Mouse (Mus musculus) midbrain, embryonic 10.5 days (tissue): ENCODE results near the gene Prrxl1. TPM values are rescaled to one million over a fixed set of nuclear protein-coding genes. Genes with fewer than 3 reads are reported as not detected.

ENCODE experiments used
- DNase-seq: peaks from one replicate; pipeline ENCODE4 v3.0.0-alpha.2; 2017; ENCODE audit warnings: low spot score
- H3K27ac ChIP-seq: fragments of 300-500 bp; sonication (generic); replicated peaks from 2 replicates; pipeline ENCODE4 v1.5.1; 2016; ENCODE audit warnings: mild to moderate bottlenecking
- H3K27me3 ChIP-seq: fragments of 300-500 bp; sonication (generic); 2 replicates; pipeline ENCODE4 v1.6.1; 2016; ENCODE audit warnings: low read depth, mild to moderate bottlenecking; ENCODE audit not compliant: poor library complexity, severe bottlenecking
- H3K36me3 ChIP-seq: fragments of 300-500 bp; sonication (generic); 2 replicates; pipeline ENCODE4 v1.6.1; 2016; ENCODE audit warnings: mild to moderate bottlenecking, moderate library complexity
- H3K4me1 ChIP-seq: fragments of 300-500 bp; sonication (generic); 2 replicates; pipeline ENCODE4 v1.6.1; 2016
- H3K4me3 ChIP-seq: fragments of 300-500 bp; sonication (generic); 2 replicates; pipeline ENCODE4 v1.5.1; 2016; ENCODE audit warnings: mild to moderate bottlenecking, moderate library complexity
- H3K9me3 ChIP-seq: fragments of 300-500 bp; sonication (generic); replicated peaks from 2 replicates; pipeline ENCODE4 v1.6.1; 2016; ENCODE audit warnings: mild to moderate bottlenecking
- WGBS: fragments of 180-500 bp; shearing (Covaris S2); methylation state at CpG from one replicate; pipeline ENCODE4 v1.1.7; 2016; 5-methylcytosine and 5-hydroxymethylcytosine counted together
- polyA plus RNA-seq: library from polyadenylated mRNA; unstranded; fragments of >200 nt; fragmentation: Nextera tagmentation; extraction: Ambion mirVana; gene quantifications from 2 replicates; pipeline ENCODE4 v1.2.1, GENCODE M21; 2016

Gene Prrxl1
- polyA plus RNA-seq, 1 experiment from 2014 or later = 6.0 TPM

DNA sequence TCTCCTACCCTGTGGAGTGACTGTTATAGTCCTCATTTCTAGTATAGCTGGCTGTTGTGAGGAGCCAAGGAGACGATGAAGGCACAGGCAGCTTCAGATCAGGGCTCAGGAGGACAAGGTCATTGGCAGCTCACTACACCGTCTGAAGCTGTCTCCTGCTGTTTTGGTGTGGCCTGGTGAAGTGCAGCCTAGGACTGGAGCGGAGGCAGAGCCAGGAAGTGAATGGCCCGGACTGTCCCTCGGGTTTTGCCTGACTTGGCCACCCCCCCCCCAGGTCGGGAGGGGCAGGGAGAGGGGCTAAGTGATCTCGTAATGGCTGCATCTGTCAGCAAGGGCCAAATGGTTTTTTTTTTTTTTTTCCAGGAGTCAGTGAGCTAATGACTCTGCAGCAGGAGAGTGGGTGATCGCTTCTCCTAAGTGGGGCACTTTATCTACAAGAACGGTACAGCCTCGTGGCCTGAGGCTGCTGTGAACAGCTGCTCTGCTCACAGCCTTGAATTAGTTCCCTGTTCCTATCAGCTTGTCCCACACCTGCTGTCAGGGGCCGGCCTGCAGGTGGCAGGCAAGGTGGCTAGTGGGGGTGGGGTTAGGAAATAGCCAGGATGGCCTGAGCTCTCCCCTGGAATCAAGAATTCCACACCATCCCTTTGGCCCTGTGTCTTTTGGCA is 34.9 kb downstream of the Prrxl1 start:
- Histone ChIP-seq H3K36me3 (no peaks in the 10 kb centered on the region), H3K27me3 (no peaks in the 10 kb centered on the region), H3K4me1 (no peaks in the 10 kb centered on the region), H3K9me3 (no peaks in the 10 kb centered on the region), H3K4me3 (no peak overlapping the region), H3K27ac (no peak overlapping the region)
- no peak for DNase-seq
- 49% methylated on average over 11 of the region's 11 CpGs for WGBS

DNA sequence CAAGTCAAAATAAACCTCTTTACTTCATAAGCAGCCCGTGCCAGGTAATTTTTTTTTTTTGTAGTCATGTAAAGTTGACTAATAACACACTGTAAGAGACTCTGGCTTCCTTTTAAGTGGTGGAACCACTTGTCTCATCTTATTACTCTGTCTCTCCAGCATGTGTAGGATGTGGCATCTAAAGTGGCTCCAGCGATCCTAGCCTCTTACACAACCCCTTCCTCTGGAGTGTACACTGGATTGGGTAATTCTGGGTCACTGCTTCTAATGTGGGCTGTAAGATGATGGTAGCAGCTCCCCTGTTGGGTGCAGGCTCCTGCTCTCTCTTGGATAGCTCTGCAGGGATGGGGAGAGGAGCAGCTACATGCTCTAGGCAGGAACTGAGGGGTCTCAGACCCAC is 39.3 kb downstream of the Prrxl1 start:
- no peak for DNase-seq
- no peaks in the 10 kb centered on the region for H3K4me1 ChIP-seq
- H3K27ac ChIP-seq = no peak overlapping the region
- H3K27me3 ChIP-seq = no peaks in the 10 kb centered on the region
- H3K36me3 ChIP-seq = no peaks in the 10 kb centered on the region
- no peaks in the 10 kb centered on the region for H3K9me3 ChIP-seq
- 85% methylated on average over 2 of the region's 2 CpGs for WGBS
- H3K4me3 ChIP-seq = no peak overlapping the region

DNA sequence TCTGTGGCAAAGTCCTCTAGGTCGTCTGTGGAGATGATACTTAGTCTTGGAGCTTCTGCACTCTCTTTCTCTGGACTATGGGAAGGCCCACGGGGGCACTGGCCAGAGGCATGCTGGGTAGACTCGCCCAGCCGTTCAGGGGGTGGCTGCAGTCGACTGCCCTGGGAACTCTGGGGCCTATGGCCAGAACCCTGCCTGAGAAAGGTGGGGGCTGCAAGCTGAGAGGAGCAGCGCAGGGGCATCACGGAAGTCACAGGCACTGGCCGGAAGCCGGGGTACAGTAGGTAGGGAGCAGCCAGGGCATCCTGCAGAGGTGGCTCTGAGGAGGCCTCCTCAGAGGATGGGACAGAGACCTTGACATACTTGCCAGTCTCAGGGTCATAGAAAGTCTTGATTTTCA is 60.6 kb downstream of the Prrxl1 start:
- Histone ChIP-seq H3K27ac (no peak overlapping the region), H3K4me3 (no peak overlapping the region), H3K36me3 (no peaks in the 10 kb centered on the region), H3K27me3 (0 out of 2 replicates have a peak, but pooled peaks cover 4% of the 10 kb centered on the region), H3K9me3 (no peaks in the 10 kb centered on the region), H3K4me1 (peaks cover 4% of the 10 kb centered on the region; the same call in 1 of the 2 replicates)
- DNase-seq = no peak
- WGBS = 83% methylated on average over 9 of the region's 9 CpGs

DNA sequence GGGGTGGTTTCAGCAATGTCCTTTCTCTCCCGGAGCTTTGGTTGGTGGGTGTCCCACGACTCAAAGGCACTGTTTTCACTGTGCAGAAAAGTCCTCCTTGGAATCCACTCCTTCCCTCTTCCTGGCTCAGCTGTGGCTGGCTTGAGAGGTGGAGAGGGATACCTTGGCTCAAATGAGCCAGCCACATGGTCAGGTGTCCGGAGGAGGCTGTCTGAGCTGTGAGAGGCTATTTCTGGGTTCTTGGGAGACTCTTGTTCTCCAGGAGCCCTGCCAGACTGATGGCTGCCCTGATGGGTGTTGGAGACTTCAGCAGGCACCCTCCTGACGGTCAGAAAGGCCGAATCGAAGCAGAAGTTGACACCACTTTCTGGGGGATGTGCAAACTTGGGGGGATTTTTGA is 63.9 kb downstream of the Prrxl1 start:
- peaks cover 4% of the 10 kb centered on the region; the same call in 1 of the 2 replicates for H3K4me1 ChIP-seq
- H3K27ac ChIP-seq = no peak overlapping the region
- 84% methylated on average over 6 of the region's 6 CpGs for WGBS
- H3K4me3 ChIP-seq = no peak overlapping the region
- H3K27me3 ChIP-seq = 0 out of 2 replicates have a peak, but pooled peaks cover 4% of the 10 kb centered on the region
- H3K36me3 ChIP-seq = no peaks in the 10 kb centered on the region
- H3K9me3 ChIP-seq = no peaks in the 10 kb centered on the region
- DNase-seq = no peak

DNA sequence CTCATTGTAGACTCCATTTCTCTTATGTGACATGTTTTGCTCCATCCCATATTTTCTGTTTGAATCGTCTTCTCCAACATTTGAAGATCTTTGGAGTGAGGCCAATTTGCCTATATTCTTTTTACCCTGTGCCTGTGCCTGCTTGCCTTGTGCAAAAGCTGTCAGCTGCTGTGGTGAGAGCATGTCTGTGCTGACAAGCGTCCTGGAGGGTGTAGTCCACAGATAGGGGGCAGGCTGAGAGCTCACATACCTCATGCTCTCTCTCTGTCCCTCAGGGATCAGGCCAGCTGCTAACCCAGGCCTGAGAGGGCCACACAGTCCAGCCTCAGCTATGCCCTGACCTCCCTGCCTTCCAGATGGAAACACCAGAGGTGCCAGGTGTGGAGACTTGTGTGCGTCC is 74.0 kb downstream of the Prrxl1 start:
- no peaks in the 10 kb centered on the region for H3K9me3 ChIP-seq
- no peak overlapping the region for H3K27ac ChIP-seq
- no peaks in the 10 kb centered on the region for H3K27me3 ChIP-seq
- WGBS = 62% methylated on average over 3 of the region's 3 CpGs
- no peaks in the 10 kb centered on the region for H3K36me3 ChIP-seq
- no peak for DNase-seq
- H3K4me1 ChIP-seq = peaks cover 5% of the 10 kb centered on the region; the same call in 1 of the 2 replicates
- H3K4me3 ChIP-seq = no peak overlapping the region

DNA sequence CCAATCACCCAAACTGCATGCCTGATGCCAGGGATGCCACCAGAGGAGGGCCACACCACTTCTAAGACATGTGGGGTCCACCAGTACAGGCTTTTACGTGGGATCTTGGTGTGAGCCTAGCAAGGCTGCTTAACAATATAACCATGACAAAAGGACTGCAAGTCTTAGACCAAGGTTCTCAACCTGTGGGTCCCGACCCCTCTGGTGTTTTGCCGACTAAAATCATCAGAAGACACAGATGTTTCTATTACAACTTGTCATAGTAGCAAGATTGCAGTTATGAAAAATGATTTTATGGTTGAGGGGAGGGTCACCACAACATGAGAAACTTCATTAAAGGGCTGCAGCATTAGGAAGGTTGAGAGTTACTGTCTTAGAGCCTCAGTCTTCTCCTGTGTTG is 79.4 kb downstream of the Prrxl1 start:
- H3K27me3 ChIP-seq = no peaks in the 10 kb centered on the region
- H3K4me3 ChIP-seq = no peak overlapping the region
- H3K9me3 ChIP-seq = no peaks in the 10 kb centered on the region
- DNase-seq = no peak
- no peaks in the 10 kb centered on the region for H3K36me3 ChIP-seq
- 74% methylated on average over 3 of the region's 3 CpGs for WGBS
- peaks cover 8% of the 10 kb centered on the region for H3K4me1 ChIP-seq
- no peak overlapping the region for H3K27ac ChIP-seq

DNA sequence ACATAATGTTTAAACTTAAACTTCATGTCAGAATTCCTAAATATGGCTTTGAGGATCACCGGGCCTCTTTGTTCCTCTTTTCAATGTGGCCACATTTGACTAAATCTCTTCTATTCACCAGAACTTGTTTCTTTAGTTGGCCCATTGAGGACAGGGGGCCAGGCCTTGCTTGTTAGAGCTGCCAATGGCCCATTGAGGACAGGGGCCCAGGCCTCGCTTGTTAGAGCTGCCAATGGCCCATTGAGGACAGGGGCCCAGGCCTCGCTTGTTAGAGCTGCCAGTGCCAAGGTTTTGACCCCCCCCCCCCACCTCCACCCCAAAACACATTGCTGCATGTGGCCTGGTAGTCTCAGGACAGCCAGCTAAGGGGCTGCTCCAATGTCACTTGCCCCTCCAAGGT is 82.4 kb downstream of the Prrxl1 start:
- no peak overlapping the region for H3K4me3 ChIP-seq
- no peaks in the 10 kb centered on the region; the same call in 1 of the 2 replicates for H3K27me3 ChIP-seq
- H3K4me1 ChIP-seq = peaks cover 12% of the 10 kb centered on the region
- DNase-seq = no peak
- H3K36me3 ChIP-seq = no peaks in the 10 kb centered on the region
- no peaks in the 10 kb centered on the region for H3K9me3 ChIP-seq
- WGBS = 72% methylated on average over 3 of the region's 3 CpGs
- H3K27ac ChIP-seq = no peak overlapping the region

DNA sequence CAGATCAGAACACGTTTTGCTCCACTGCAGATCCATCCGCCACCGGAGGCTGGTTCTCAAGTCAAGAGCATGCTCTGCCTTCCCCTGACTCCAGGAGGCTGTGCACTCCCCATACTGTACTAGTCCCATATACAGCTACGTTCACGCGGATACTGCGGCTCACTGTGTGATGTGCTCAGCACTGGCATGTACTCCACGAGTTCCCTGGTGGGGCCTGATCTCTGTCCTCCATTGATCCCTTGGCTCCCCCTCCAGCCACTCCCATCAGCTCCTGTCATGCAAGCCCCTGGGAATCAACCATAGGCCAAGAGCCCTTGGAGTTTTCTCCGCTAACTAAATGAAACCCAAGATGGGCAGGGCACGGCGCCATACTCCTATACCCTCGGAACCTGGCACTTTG is 83.3 kb downstream of the Prrxl1 start:
- peaks cover 12% of the 10 kb centered on the region for H3K4me1 ChIP-seq
- WGBS = 91% methylated on average over 12 of the region's 12 CpGs
- no peak overlapping the region for H3K27ac ChIP-seq
- H3K36me3 ChIP-seq = no peaks in the 10 kb centered on the region
- no peak overlapping the region for H3K4me3 ChIP-seq
- no peaks in the 10 kb centered on the region for H3K9me3 ChIP-seq
- no peaks in the 10 kb centered on the region; the same call in 1 of the 2 replicates for H3K27me3 ChIP-seq
- no peak for DNase-seq

DNA sequence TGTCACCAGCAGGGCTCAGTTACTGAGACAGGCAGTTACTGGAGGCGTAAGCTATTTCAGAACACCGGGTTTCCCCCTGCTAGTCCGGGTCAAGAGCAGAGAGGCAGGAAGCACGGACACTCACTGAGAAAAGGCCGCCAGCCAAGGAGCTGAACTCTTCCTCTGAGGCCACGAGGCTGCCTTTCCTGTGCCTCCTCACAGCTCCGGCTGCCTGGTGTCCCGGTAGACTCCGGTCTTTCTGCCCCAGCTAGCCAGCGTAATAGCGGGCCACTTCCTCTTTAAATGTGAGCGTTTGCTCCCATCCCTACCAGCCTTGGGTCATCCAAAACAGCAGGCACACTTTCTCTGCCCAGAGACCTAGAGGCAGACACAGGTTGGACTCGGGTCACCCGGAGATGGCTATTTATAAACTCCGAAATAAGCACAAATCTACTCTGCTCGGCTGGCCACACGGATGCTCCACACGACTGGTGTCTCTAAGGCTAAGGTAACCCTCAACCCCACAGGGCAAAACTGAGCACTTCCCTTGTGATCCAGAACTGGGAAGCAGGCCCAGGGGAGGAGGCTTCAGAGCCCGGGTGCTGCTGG is 84.1 kb downstream of the Prrxl1 start:
- Histone ChIP-seq H3K27ac (0 out of 2 replicates have a peak overlapping the region, but pooled peaks have one; percentile 38), H3K4me3 (no peak overlapping the region), H3K4me1 (peaks cover 12% of the 10 kb centered on the region), H3K36me3 (no peaks in the 10 kb centered on the region), H3K27me3 (no peaks in the 10 kb centered on the region; the same call in 1 of the 2 replicates), H3K9me3 (no peaks in the 10 kb centered on the region)
- no peak for DNase-seq
- 60% methylated on average over 19 of the region's 19 CpGs for WGBS

DNA sequence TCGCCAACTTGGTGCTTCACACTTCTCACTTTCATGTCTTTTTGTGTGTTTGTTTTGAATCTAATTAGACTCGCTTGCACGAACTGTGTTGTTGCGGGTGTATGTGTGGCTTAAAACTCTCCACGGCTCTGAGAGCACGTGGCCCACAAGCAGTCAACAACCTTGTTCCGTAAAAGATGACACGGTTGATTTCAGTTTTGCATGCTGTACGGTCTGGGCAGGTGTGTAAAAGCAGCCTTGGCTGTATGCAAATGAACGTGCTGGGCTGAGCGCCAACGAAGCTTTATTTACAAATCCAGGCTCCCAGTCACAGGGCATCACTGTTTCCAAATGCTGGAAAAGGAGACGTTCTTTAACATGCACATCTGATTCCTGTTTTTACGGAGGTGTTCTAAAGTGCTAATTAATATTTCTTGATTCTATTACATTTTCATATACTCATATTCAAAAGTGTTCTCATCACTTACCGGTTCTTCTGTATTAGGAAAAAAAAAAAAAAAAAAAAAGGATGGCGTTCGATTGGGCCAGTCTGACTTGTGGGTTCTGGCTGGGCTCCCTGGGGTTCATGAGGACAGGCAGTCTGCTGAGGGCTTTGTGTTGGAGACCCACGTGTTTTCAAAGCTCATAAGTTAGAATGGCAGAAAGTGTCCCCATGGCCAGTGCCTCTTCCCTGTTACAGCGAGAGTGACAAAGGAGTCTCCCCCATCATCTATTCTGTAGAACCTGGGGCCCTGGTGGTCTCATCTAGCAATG is 85.0 kb downstream of the Prrxl1 start:
- Histone ChIP-seq H3K27me3 (no peaks in the 10 kb centered on the region; the same call in 1 of the 2 replicates), H3K27ac (no peak overlapping the region), H3K36me3 (no peaks in the 10 kb centered on the region), H3K4me1 (peaks cover 12% of the 10 kb centered on the region), H3K9me3 (no peaks in the 10 kb centered on the region), H3K4me3 (no peak overlapping the region)
- DNase-seq = no peak
- WGBS = 72% methylated on average over 19 of the region's 19 CpGs

DNA sequence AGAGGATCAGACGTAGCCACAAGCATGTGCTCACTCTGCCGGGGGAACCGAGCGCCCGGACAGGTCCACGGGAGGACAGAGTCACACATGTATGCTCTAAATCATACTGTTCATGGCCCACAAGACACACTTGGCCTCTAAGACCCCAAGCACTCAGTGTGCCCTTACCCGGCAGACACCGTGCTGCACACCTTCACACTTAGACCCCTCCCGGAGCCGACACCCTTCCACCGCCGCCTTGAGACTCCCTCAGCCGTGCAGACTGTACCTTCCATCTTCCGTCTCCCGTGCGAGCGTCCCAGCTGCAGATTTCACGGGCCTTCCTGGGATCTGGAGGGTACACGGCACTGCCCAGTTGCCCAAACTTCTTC is 85.5 kb downstream of the Prrxl1 start:
- H3K27ac ChIP-seq = no peak overlapping the region
- whole genome bisulfite sequencing = 83% methylated on average over 19 of the region's 19 CpGs

DNA sequence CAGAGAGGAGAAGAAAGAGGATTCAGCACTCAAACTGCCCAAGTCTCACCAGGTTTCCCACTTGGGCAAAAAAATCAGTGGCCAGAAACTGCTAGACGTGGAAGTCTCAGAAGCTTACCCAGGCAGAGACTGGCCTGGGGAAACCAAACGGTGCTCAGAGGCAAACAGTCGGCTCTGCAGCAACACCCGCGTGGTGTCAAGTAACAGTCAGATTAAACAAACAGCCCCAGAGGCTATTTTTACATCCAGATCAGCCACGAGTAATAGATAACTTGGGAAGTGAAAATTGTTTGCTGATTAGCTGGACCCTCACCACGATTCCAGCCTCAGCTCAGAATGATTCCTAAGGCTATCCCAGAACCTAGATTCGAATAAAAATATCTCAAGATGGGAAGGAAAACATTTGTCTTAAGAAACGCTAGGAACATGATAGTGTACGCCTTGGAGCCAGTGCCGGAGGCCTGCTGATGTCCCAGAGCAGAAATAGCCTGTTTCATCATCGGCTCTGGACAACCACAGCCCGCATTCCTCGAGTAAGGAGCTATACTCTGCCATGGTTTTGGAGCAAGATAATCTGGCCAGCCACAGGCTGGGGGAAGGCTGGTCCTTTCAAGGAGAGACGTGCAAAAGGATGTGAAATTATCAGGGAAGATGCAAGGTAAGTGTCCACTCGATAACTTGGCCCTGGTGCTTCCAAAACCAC is 86.1 kb downstream of the Prrxl1 start, which contains the start of gene 3425401B19Rik:
Gene 3425401B19Rik, minus strand, starts transcription at position 170 of the 703 bp plus-strand sequence.
- H3K4me1 ChIP-seq = peaks cover 12% of the 10 kb centered on the region
- H3K27me3 ChIP-seq = no peaks in the 10 kb centered on the region; the same call in 1 of the 2 replicates
- H3K9me3 ChIP-seq = no peaks in the 10 kb centered on the region
- H3K36me3 ChIP-seq = no peaks in the 10 kb centered on the region
- WGBS = 62% methylated on average over 16 of the region's 16 CpGs
- no peak for DNase-seq
- no peak within 1 kb of the TSS for H3K27ac ChIP-seq
- no peak within 1 kb of the TSS for H3K4me3 ChIP-seq

More for the DNA sequence above, 85.5 kb downstream of the Prrxl1 start:
- peaks cover 12% of the 10 kb centered on the region for H3K4me1 ChIP-seq
- H3K4me3 ChIP-seq = no peak overlapping the region
- no peak for DNase-seq
- no peaks in the 10 kb centered on the region; the same call in 1 of the 2 replicates for H3K27me3 ChIP-seq
- H3K36me3 ChIP-seq = no peaks in the 10 kb centered on the region
- H3K9me3 ChIP-seq = no peaks in the 10 kb centered on the region
